Mouse (Mus musculus) testis, adult 2 months (tissue): ENCODE measurements around the gene Mapk12.

Experiments used
- CTCF ChIP-seq: fragments of 200-500 bp; IDR thresholded peaks from 2 replicates; pipeline ENCODE4 v1.5.1; 2012; ENCODE audit warnings: low read depth, mild to moderate bottlenecking, inconsistent platforms, low read length, moderate library complexity; ENCODE audit not compliant: control insufficient read depth, insufficient read depth, insufficient replicate concordance
- POLR2A ChIP-seq: fragments of 200-500 bp; IDR thresholded peaks from 2 replicates; pipeline ENCODE4 v1.6.1; 2012; ENCODE audit warnings: low read depth, mild to moderate bottlenecking, inconsistent platforms, low read length, moderate library complexity; ENCODE audit not compliant: control insufficient read depth

DNA sequence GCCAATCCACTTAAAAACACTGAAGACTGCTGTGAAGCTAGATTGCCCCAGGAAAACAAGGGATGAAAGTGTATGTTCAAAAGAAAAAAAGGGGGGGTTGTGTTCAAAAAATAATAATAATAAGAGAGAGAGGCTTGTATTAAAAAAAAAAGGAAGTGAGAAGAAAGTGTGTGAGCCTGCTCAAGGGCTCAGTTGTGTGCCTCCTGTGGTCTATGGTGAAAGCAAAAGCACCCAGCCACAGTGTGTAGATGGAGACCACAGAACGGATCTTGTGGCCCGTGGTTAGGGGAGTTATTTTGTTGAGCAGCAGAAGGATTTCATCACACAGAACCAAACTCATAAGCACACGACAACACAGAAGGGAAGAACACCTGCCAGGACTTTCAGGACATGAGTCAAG lies 9.2 kb downstream of the Mapk12 start:
- TF ChIP-seq CTCF (no peak), POLR2A (no peak)
